Mouse (Mus musculus) liver, embryonic 14.5 days (tissue): ENCODE results near the gene Dedd2. TPM values are rescaled to one million over a fixed set of nuclear protein-coding genes. Genes with fewer than 3 reads are reported as not detected.

Experiments used
- ATAC-seq: fragments of 200-750 bp; cut with Nextera tagmentation; 2 replicates; pipeline ENCODE4 v1.8.0; 2017; ENCODE audit warnings: moderate number of reproducible peaks, mild to moderate bottlenecking, moderate library complexity; ENCODE audit not compliant: insufficient read depth
- DNase-seq, 3 experiments: peaks; one replicate each; pipeline ENCODE4 v3.0.0-alpha.2; 2012 to 2013; ENCODE audit warnings: low read depth in 3 of 3, low spot score in 3 of 3
- H3K27ac ChIP-seq: fragments of 300-500 bp; sonication (generic); 2 replicates; pipeline ENCODE4 v1.5.1; 2014; ENCODE audit warnings: moderate library complexity, mild to moderate bottlenecking, control low read depth, inconsistent platforms
- H3K27me3 ChIP-seq: fragments of 300-500 bp; sonication (generic); 2 replicates; pipeline ENCODE4 v1.6.1; 2014; ENCODE audit warnings: mild to moderate bottlenecking, low read length, moderate library complexity; ENCODE audit not compliant: control insufficient read depth, insufficient read depth
- H3K36me3 ChIP-seq: fragments of 300-500 bp; sonication (generic); replicated peaks from 2 replicates; pipeline ENCODE4 v1.6.1; 2014; ENCODE audit warnings: low read depth; ENCODE audit not compliant: control insufficient read depth, insufficient read depth
- H3K4me1 ChIP-seq, 2 experiments: fragments of 200-500 bp in 1 of 2; fragments of 300-500 bp in 1 of 2; sonication (generic) in 1 of 2; replicated peaks; 2 replicates each; pipeline ENCODE4 v1.6.1; 2012 to 2014; ENCODE audit warnings: antibody characterized with exemption in 1 of 2, inconsistent platforms in 1 of 2, low read length in 1 of 2; ENCODE audit not compliant: control insufficient read depth in 2 of 2, insufficient read depth in 2 of 2
- H3K4me2 ChIP-seq: fragments of 300-500 bp; sonication (generic); 2 replicates; pipeline ENCODE4 v1.6.1; 2014; ENCODE audit warnings: low read depth, mild to moderate bottlenecking, control low read depth, moderate library complexity
- H3K4me3 ChIP-seq, 2 experiments: fragments of 200-500 bp in 1 of 2; fragments of 300-500 bp in 1 of 2; sonication (generic) in 1 of 2; 2 replicates each; pipeline ENCODE4 v1.5.1; 2012 to 2014; ENCODE audit warnings: low read depth in 2 of 2, low read length in 2 of 2, mild to moderate bottlenecking in 2 of 2, control low read depth in 1 of 2, inconsistent platforms in 1 of 2, moderate library complexity in 1 of 2; ENCODE audit not compliant: insufficient read depth in 1 of 2
- H3K9ac ChIP-seq: fragments of 300-500 bp; sonication (generic); replicated peaks from 2 replicates; pipeline ENCODE4 v1.6.1; 2014; ENCODE audit warnings: mild to moderate bottlenecking, control low read depth, moderate library complexity
- H3K9me3 ChIP-seq: fragments of 300-500 bp; sonication (generic); 2 replicates; pipeline ENCODE4 v1.6.1; 2016; ENCODE audit warnings: low read length, mixed read lengths; ENCODE audit not compliant: control insufficient read depth
- CTCF ChIP-seq: IDR thresholded peaks from 2 replicates; pipeline ENCODE4 v1.5.1; 2016; ENCODE audit warnings: antibody characterized with exemption, low read depth, control low read depth
- EP300 ChIP-seq: IDR thresholded peaks from 2 replicates; pipeline ENCODE4 v1.6.1; 2016; ENCODE audit warnings: antibody characterized with exemption, low read depth
- WGBS: fragments of 180-500 bp; shearing (Covaris S2); extraction: QIAGEN DNeasy Blood & Tissue Kit; methylation state at CpG from one replicate; pipeline ENCODE4 v1.1.7; 2014; ENCODE audit not compliant: insufficient replicate concordance; 5-methylcytosine and 5-hydroxymethylcytosine counted together
- polyA plus RNA-seq, 2 experiments: library from polyadenylated mRNA; depleted of rRNA in 1 of 2; stranded (reverse) in 1 of 2; unstranded in 1 of 2; fragments of >200 nt; fragmentation: Nextera tagmentation in 1 of 2; extraction: Ambion mirVana in 1 of 2; gene quantifications; 2 replicates each; pipeline versions ENCODE4 v1.2.1 to v1.2.3; 2012 to 2014

Dedd2 gene
- polyA plus RNA-seq, 2 experiments = 20.8 to 26.9 TPM

DNA sequence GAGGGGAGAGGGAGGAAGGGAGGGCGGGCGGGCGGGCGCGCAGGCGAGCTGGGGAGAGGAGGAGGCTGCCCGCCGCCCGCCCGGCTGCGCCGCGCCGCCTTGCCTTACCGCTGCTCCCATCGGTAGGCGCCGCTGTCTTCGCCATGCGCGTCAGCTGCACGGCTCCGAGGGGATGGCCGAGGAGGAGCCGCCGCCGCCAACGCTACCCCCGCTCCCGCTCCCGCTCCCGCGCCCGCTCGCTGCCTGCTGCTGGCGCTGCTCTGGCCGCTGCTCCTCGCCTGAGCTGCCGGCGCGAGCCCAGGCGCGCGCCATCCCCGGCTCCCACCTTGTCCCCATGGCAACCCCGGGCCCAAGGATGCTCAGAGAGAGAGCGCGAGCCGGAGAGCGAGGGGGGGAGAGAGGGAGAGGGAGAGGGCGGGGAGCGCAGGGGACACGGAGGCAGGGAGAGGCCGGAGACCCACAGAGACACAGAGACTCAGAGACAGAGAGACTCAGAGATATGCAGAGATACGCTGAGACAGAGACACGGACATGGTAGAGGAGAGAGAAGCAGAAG, 40.7 kb downstream of the Dedd2 start, which contains the start of gene Pou2f2:
Gene Pou2f2 (minus strand): TSS at position 121 of the 556 bp plus-strand sequence.
- Histone ChIP-seq H3K9ac (no peak within 1 kb of the TSS), H3K27me3 (peaks cover 78% of the 10 kb centered on the region), H3K4me2 (peak within 1 kb of the TSS; percentile 45), H3K4me1 (peaks cover 0 to 2% of the 10 kb centered on the region in 2 experiments; a peak in 2 of 4 replicates), H3K36me3 (no peaks in the 10 kb centered on the region), H3K9me3 (no peaks in the 10 kb centered on the region), H3K27ac (no peak within 1 kb of the TSS), H3K4me3 (peak within 1 kb of the TSS; percentile 8 to 33; a peak in 3 of 4 replicates)
- ATAC-seq = 0 out of 2 replicates have a peak, but pooled peaks have one; percentile 37
- WGBS = under 1% methylated on average over 45 of the region's 56 CpGs
- TF ChIP-seq CTCF (peak; percentile 31), EP300 (no peak)
- no peak for DNase-seq

DNA sequence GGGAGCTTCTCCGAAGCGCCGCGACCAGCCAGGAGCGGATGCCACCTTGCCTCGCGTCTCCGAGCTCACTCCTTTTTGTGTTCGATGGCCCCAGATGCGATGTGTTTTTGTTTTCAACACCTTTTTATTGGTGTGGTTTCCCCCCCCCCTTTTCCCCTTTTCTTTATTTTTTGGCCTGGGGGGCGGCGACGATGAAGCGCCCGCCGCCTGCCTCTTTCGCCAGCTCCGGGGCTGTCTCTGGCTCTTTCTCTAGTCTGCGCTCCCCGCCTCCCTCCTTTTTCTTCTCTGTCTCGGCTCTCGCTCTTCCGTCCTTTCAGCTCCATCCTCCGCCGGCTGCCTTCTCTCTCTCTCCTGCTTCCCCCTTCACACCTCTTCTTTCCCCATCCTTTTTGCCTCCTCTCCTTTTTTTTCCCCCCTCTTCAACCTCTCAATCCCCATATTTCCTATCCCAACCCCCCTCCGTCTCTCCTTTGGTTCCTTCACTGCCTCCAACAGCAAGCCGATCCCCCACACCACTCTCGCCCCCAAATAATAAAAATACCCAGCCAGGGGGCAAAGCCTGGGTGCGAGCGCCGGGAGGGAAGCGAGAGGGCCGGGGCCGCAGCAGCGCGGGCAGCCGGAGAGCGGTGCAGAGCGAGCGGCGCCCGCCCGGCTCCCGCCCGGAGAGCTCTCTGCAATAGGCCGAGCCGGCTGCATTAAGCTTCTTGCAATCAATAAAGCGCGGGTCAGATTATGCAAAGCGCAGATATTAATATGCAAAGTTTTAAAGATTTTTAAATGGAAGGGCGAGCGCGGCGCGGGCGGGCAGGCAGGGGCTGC, 41.4 kb downstream of the Dedd2 start:
- Histone ChIP-seq H3K4me3 (peak overlapping the region in 1 of 2 experiments; percentile 33; a peak in 2 of 4 replicates), H3K4me1 (peaks cover 0 to 2% of the 10 kb centered on the region in 2 experiments; a peak in 1 of 4 replicates), H3K4me2 (peak overlapping the region; percentile 45), H3K9me3 (no peaks in the 10 kb centered on the region), H3K27ac (no peak overlapping the region), H3K9ac (no peak overlapping the region), H3K36me3 (no peaks in the 10 kb centered on the region), H3K27me3 (peaks cover 78% of the 10 kb centered on the region)
- DNase-seq = no peak
- 2% methylated on average over 56 of the region's 56 CpGs for WGBS
- TF ChIP-seq EP300 (no peak), CTCF (no peak)
- no peak for ATAC-seq

DNA sequence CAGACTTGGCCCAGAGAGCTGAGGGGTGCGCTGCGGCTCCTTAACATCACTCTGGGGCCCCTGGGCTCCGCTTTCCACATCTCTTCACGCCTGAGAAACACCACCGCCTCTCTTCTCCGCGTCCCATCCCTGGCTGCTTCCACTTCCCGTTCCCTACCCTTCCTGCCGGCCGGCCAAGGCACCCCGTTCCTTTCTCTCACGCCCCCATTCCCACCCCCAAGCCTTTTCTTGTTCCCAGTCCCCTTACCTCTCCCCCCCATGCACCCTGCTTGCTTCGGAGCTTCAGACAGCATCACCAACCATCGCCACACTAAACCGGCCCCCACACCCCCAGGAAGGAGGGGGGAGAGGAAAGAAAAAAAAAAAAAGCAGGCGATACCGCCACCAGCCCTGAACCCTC, 42.1 kb downstream of the Dedd2 start:
- Histone ChIP-seq H3K4me1 (peaks cover 0 to 2% of the 10 kb centered on the region in 2 experiments; a peak in 1 of 4 replicates), H3K36me3 (no peaks in the 10 kb centered on the region), H3K9ac (no peak overlapping the region), H3K4me3 (no peak overlapping the region), H3K27me3 (peaks cover 78% of the 10 kb centered on the region), H3K27ac (no peak overlapping the region), H3K9me3 (no peaks in the 10 kb centered on the region), H3K4me2 (no peak overlapping the region)
- ATAC-seq (no peak), DNase-seq (no peak)
- TF ChIP-seq CTCF (no peak), EP300 (no peak)
- 2% methylated on average over 17 of the region's 17 CpGs for WGBS

DNA sequence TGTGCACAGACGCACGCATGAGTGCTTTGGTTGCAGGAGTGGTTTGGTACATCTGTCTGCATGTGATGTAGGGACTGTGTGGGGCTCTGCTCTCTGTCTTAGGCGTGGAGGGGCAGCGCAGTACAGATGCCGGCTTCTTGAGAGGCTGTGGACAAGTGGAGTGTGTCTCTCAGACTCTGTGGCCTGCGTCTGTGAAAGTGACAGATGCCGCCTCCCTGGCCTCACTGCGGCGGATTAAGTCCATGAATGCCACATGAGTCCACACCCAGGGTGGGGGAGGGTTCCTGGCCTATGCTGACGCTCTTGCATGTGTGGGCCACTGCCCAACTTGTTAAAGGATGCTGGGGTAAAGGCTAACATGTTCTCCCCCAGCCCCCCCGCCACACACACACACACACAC, 46.1 kb downstream of the Dedd2 start:
- no peak overlapping the region for H3K4me2 ChIP-seq
- H3K9ac ChIP-seq = no peak overlapping the region
- DNase-seq (no peak), ATAC-seq (no peak)
- TF ChIP-seq EP300 = no peak
- TF ChIP-seq CTCF = no peak
- no peak overlapping the region for H3K4me3 ChIP-seq
- peaks cover 40% of the 10 kb centered on the region for H3K27me3 ChIP-seq
- H3K36me3 ChIP-seq = no peaks in the 10 kb centered on the region
- H3K27ac ChIP-seq = no peak overlapping the region
- no peaks in the 10 kb centered on the region for H3K4me1 ChIP-seq
- no peaks in the 10 kb centered on the region for H3K9me3 ChIP-seq
- 61% methylated on average over 11 of the region's 11 CpGs for WGBS

DNA sequence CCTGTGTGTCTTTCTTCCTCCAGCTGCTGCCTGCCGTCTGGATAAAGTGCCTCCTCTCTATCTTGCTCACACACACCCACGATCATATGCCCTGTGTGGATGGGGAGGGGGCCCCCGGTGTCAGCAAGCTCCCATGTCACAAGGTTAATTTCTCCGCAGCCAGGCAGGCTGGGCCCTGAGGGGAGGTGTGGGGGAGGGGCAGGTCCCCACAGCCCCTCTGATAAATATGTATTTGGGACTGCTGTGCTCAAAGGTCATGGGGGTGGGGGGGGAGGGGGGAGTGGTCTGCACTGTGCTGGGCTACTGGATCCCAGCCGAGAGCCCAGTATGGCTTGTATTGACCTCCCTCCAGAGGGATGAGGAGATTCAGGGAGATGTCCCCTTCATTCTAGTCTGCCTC, 47.7 kb downstream of the Dedd2 start:
- ATAC-seq = no peak
- 21% methylated on average over 5 of the region's 5 CpGs for WGBS
- H3K27ac ChIP-seq = no peak overlapping the region
- no peak overlapping the region for H3K4me3 ChIP-seq
- H3K4me1 ChIP-seq = no peaks in the 10 kb centered on the region
- no peaks in the 10 kb centered on the region for H3K9me3 ChIP-seq
- H3K36me3 ChIP-seq = no peaks in the 10 kb centered on the region
- TF ChIP-seq CTCF = no peak
- TF ChIP-seq EP300 = no peak
- H3K27me3 ChIP-seq = peaks cover 23% of the 10 kb centered on the region
- no peak overlapping the region for H3K9ac ChIP-seq
- H3K4me2 ChIP-seq = no peak overlapping the region
- DNase-seq = no peak
